Mouse (Mus musculus) spleen, adult 2 months (tissue): ENCODE measurements around the gene Pou2f2.

Source experiments
- CTCF ChIP-seq: fragments of 200-500 bp; IDR thresholded peaks from 2 replicates; pipeline ENCODE4 v1.5.1; 2011; ENCODE audit warnings: mild to moderate bottlenecking, inconsistent platforms; ENCODE audit not compliant: insufficient read depth, insufficient read length, insufficient replicate concordance; ENCODE audit errors: extremely low read depth
- POLR2A ChIP-seq: fragments of 200-500 bp; IDR thresholded peaks from 2 replicates; pipeline ENCODE4 v1.6.1; 2011; ENCODE audit warnings: low read depth, low read length, inconsistent platforms

GRCm38 (mm10) chr7:25206094-25206830, 26.7 kb upstream of the Pou2f2 start:
- TF ChIP-seq CTCF (no peak), POLR2A (no peak)
